Mouse (Mus musculus): ENCODE data around the gene Strn3.
"Not testable (repeated sequence)": the region's sequence is repeated elsewhere in the genome, so short reads cannot be mapped to it uniquely, and the experiment has no call there.

The Strn3 gene

DNA sequence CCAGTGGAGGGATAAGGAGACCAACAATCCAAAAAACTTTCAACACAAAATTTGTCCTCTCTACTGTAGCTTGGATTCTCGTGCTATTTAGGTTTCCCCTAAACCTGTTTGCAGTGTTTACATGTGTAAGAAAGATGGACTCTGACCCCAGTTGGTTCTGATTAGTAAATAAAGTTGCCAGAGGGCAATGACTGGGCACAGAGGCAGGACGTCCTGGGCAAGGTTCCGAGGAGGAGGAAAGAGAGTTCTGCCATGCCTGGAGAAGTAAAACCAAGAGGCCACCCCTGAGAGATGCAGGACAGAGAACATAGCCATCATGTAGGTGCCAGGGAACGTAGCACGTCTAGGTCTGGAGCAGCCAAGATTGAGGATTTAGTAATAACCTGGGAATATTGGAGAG, 79.3 kb downstream of the Strn3 start:
- no peak for DNase-seq (ENCODE audit: low spot score in 2 of 2)

DNA sequence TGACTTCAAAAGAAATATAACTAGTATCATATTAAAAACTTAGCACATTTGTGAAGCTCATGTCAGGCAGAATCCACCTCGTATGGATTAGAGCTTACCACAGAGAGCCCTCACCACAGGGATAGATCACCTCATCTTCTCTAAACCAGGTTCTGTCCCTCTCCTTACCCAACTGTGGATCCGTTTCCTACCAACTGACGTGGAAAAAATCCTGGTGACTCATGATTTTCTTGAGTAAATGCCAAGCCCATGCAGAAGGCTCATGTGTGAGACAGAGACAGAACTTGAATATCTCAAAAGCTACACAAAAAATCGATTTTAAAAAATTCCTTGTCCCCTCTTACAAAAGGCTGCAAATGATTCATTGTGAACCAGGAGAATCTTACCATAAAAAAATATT, 85.6 kb downstream of the Strn3 start:
- no peak for DNase-seq (ENCODE audit: low spot score in 2 of 2)

DNA sequence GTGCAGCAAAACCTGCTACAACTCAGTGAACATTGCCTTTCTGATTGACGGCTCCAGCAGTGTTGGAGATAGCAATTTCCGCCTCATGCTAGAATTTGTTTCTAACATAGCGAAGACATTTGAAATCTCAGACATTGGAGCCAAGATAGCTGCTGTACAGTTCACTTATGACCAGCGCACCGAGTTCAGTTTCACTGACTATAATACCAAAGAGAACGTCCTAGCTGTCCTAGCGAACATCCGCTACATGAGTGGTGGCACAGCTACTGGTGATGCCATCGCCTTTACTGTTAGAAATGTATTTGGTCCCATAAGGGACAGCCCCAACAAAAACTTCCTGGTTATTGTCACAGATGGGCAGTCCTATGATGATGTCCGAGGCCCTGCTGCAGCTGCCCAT, 88.4 kb downstream of the Strn3 start:
- no peak for DNase-seq (ENCODE audit: low spot score in 2 of 2)

- no peak for DNase-seq (ENCODE audit: low spot score in 2 of 2)
These were observed 97.6 kb downstream of the Strn3 start for GRCm38 (mm10) chr12:51594030-51594470.

GRCm38 (mm10) chr12:51593229-51594029, 98.3 kb downstream of the Strn3 start, which contains the start of gene Coch:
Gene Coch (plus strand): TSS chr12:51593341.
- peak in 1 of 2 experiments; percentile 27 for DNase-seq (ENCODE audit: low spot score in 2 of 2)

- DNase-seq (ENCODE audit: low spot score in 2 of 2): peak in 1 of 2 experiments; percentile 15
These were observed 98.8 kb downstream of the Strn3 start for GRCm38 (mm10) chr12:51592888-51593228.

DNA sequence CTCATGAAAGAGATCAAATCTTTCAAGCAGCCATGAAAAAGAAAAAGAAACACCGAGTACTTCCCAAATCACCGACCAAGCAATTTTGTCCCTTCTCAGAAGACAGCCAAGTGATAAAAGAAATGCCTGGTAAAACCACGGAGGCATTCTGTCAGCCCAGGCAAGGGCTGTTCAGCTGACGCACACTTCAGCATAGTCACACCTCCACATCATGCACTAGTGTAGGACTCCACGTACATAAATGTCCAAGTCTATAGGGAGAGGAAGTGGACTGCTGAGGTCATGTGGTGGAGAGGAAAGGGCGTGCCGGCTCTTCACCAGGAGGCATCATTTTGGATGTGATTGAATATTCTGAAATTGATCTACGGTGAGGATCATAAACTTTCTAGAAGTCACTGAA, 99.8 kb downstream of the Strn3 start:
- DNase-seq (ENCODE audit: low spot score in 2 of 2): no peak

DNA sequence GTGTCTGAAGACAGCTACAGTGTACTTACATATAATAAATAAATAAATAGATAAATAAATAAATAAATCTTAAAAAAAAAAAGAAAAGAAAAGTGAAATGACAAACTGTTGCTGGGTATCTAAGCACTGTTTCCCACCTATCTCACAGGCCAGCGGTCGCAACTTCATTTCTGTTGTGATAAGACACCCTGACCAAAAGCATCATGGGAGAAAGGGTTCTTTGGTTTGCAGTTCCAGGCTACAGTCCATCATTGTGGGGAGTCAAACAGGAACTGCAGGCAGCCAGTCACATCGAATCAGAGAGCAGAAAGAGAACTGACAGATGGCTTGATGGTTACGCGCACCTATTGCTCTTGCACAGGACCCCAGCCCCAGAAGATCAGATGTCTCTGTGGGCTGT, 102.4 kb downstream of the Strn3 start:
- no peak for DNase-seq (ENCODE audit: low spot score in 2 of 2)

DNA sequence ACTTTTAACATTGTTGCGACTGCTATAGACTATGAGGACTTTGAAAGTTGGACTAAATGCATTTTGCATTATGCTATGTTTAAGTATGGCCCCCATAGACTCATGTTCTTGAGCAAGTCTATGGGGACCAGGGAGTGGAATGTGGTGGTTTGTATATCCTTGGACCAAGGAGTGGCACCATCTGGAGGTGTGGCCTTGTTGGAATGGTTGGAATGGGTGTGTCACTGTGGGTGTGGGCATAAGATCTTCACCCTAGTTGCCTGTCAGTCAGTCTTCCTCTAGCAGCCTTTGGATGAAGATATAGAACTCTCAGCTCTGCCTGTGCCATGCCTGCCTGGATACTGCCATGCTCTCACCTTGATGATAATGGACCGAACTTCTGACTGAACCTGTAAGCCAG, 113.9 kb downstream of the Strn3 start:
- not testable (repeated sequence) for DNase-seq (ENCODE audit: low spot score in 2 of 2)

- DNase-seq (ENCODE audit: low spot score in 2 of 2): no peak
These were observed 119.0 kb downstream of the Strn3 start for GRCm38 (mm10) chr12:51572651-51573050.

DNA sequence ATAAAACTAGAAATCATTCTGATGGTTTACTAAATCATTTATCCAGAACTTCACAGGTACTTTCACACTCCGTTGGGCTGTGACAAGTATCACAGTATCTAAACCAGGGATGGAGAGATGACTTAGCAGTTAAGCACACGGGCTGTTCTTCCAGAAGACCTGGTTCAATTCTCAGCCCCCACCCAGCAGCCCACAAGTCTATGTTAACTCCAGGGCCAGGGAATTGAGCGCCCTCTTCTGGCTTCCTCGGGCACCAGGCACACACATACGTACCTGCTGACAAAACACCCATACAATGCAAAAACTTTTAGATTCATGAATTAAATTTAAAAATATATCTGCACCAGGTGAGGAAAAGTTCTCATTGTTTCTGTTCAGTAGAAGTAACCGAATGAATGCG, 121.8 kb downstream of the Strn3 start:
- DNase-seq (ENCODE audit: low spot score in 2 of 2): no peak

DNA sequence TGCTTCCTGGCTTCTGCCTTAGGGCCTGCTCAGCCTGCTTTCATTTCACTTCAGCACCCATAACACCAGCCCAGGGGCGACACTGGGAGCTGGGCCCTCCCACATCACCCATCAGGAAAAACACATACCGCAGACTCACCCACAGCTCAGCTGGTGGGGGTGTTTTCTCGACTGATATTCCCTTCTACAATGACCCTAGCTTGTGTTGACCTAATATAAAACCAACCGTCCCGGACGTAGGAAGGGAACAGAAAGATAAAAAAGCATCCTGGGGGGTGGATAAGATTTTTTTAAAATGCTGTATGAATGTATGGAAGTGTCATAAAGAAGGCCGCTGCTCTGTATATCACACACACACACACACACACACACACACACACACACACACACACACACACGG, 122.2 kb downstream of the Strn3 start:
- DNase-seq (ENCODE audit: low spot score in 2 of 2): no peak

- DNase-seq (ENCODE audit: low spot score in 2 of 2): no peak
These were observed 124.5 kb downstream of the Strn3 start for GRCm38 (mm10) chr12:51567225-51567624.

DNA sequence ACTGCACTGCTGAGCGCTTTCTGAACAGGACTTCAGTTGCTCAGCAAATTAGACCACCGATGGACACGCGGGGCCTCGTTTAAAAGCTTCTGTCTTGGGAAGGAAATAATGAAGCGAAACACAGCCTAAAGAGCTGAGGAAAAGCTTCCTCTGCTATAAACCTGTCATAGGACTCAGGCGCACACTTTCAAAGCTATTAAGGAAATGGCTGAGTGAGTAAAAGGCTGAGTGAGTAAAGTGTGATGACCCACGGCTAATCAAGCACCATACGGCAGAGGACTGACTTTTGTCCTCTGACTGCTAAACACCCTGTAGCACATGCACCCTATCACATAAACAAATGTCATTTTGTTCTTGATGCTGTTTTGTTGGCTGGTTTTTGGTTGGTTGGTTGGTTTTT, 130.3 kb downstream of the Strn3 start:
- DNase-seq (ENCODE audit: low spot score in 2 of 2): no peak
